Mouse (Mus musculus): Measurements from ENCODE around the gene Trove2. TPM values are rescaled to one million over a fixed set of nuclear protein-coding genes. Genes with fewer than 3 reads are reported as not detected.

The Trove2 gene
- total RNA-seq (2015) (1.2 and 2.7 TPM in 2 replicates), total RNA-seq (2017) (1.9 and 2.5 TPM in 2 replicates)

- ATAC-seq (replicated peaks; ENCODE audit: poor library complexity): peak; percentile 88
These were observed at the start of gene Trove2, which contains the start of gene Uchl5 for GRCm38 (mm10) chr1:143776446-143777411. TSS of gene Trove2 (minus strand) at chr1:143777068. TSS of gene Uchl5 (plus strand) at chr1:143777272.

GRCm38 (mm10) chr1:143822677-143823076 is 45.8 kb upstream of the Trove2 start:
- no peak for ATAC-seq (replicated peaks; ENCODE audit: poor library complexity)

GRCm38 (mm10) chr1:143820096-143820877 is 43.4 kb upstream of the Trove2 start:
- ATAC-seq (replicated peaks; ENCODE audit: poor library complexity): no peak

GRCm38 (mm10) chr1:143813676-143814360 is 37.0 kb upstream of the Trove2 start:
- peak; percentile 98 for ATAC-seq (replicated peaks; ENCODE audit: poor library complexity)

GRCm38 (mm10) chr1:143809062-143809461 is 32.2 kb upstream of the Trove2 start:
- no peak for ATAC-seq (replicated peaks; ENCODE audit: poor library complexity)

GRCm38 (mm10) chr1:143803537-143803936 is 26.7 kb upstream of the Trove2 start:
- ATAC-seq (replicated peaks; ENCODE audit: poor library complexity): peak; percentile 100

- ATAC-seq (replicated peaks; ENCODE audit: poor library complexity): peak; percentile 98
These were observed 11.8 kb upstream of the Trove2 start for GRCm38 (mm10) chr1:143788584-143789227.

GRCm38 (mm10) chr1:143777558-143778218 is 820 bp upstream of the Trove2 start:
- ATAC-seq (replicated peaks; ENCODE audit: poor library complexity): peak; percentile 32

GRCm38 (mm10) chr1:143773909-143774308 is 3.0 kb downstream of the Trove2 start:
- no peak for ATAC-seq (replicated peaks; ENCODE audit: poor library complexity)

- no peak for ATAC-seq (replicated peaks; ENCODE audit: poor library complexity)
These were observed 3.8 kb downstream of the Trove2 start for GRCm38 (mm10) chr1:143773082-143773481.

GRCm38 (mm10) chr1:143770444-143771109 is 6.3 kb downstream of the Trove2 start:
- ATAC-seq (replicated peaks; ENCODE audit: poor library complexity): no peak

GRCm38 (mm10) chr1:143766238-143766637 is 10.6 kb downstream of the Trove2 start:
- no peak for ATAC-seq (replicated peaks; ENCODE audit: poor library complexity)

GRCm38 (mm10) chr1:143765801-143766200 is 11.1 kb downstream of the Trove2 start:
- no peak for ATAC-seq (replicated peaks; ENCODE audit: poor library complexity)

GRCm38 (mm10) chr1:143764443-143764842 is 12.4 kb downstream of the Trove2 start:
- peak; percentile 69; the same call in 1 of the 2 replicates for ATAC-seq (replicated peaks; ENCODE audit: poor library complexity)

GRCm38 (mm10) chr1:143762159-143762558 is 14.7 kb downstream of the Trove2 start:
- no peak for ATAC-seq (replicated peaks; ENCODE audit: poor library complexity)

GRCm38 (mm10) chr1:143745871-143746270 is 31.0 kb downstream of the Trove2 start:
- ATAC-seq (replicated peaks; ENCODE audit: poor library complexity): no peak

- ATAC-seq (replicated peaks; ENCODE audit: poor library complexity): no peak
These were observed 34.7 kb downstream of the Trove2 start for GRCm38 (mm10) chr1:143742186-143742585.

- ATAC-seq (replicated peaks; ENCODE audit: poor library complexity): no peak
These were observed 35.5 kb downstream of the Trove2 start for GRCm38 (mm10) chr1:143741331-143741730.

GRCm38 (mm10) chr1:143740581-143740980 is 36.3 kb downstream of the Trove2 start:
- ATAC-seq (replicated peaks; ENCODE audit: poor library complexity): no peak

Measured in megakaryocyte progenitor cell, adult 5-6 weeks (primary cell).